Comparison of ENCODE assay signal across 8 mouse cellular contexts in the genomic region with DNA sequence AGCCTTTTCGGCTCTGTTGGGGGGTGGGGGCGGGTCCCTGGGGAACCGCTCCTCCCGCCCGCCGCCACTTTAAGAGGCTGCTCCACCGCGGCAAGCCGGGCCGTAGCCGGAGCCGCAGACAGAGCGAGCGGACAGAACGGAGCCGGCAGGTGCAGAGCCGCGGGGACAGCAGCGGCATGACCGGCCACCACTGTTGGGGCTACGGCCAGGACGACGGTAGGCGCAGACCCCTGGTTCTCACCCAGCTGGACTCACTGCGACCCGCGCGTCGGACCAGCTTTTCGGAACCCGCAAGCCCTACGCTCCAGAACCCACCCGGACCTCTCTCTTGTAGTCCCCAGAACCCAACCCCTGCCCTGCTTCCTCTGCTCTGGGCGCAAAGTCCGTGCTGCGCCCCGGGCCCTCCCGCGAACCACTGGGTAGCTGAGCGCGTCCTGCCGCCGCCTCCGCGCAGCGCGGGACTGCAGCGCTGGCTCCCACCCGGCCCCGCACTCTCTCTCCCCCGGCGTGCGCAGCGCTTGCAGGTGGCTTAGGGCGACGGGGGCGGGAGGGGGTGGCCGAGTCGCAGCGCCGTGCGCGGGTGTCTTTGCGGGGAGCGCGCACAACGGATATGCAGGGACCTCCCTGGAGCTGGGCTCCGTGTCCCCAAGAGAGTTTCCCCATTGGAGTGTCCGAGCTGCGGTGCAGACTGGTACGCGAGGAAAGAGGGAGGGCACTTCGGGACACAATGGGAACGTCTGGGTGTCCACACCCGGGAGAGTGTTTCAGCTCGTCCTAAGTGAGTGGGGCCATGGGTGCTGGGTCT. TPM values are rescaled to one million over a fixed set of nuclear protein-coding genes. Genes with fewer than 3 reads are reported as not detected.
DNase-seq lines count a peak whose midpoint lies in the region; ATAC-seq and TF ChIP-seq lines count a peak whose summit lies in the region.

No protein-coding gene starts in this region.

- WGBS in forebrain, embryonic 15.5 days, result under 1% methylated on average over 76 of the region's 76 CpGs
- 1% methylated on average over 76 of the region's 76 CpGs for WGBS in liver, embryonic 16.5 days (ENCODE audit: insufficient replicate concordance)
- 2% methylated on average over 76 of the region's 76 CpGs for WGBS in thymus, adult 2 months

- no peaks in the 10 kb centered on the region for H3K36me3 ChIP-seq in forebrain, embryonic 15.5 days
- no peaks in the 10 kb centered on the region for H3K36me3 ChIP-seq in liver, embryonic 16.5 days (ENCODE audit: control insufficient read depth, insufficient read depth)
- H3K36me3 ChIP-seq in thymus, adult 2 months (ENCODE audit: control insufficient read depth, insufficient read depth, low read length), result no peaks in the 10 kb centered on the region

- no peak overlapping the region for H3K27ac ChIP-seq in forebrain, embryonic 15.5 days (replicated peaks)
- no peak overlapping the region for H3K27ac ChIP-seq in liver, embryonic 16.5 days (ENCODE audit: low read length)
- no peak overlapping the region for H3K27ac ChIP-seq in thymus, adult 2 months (ENCODE audit: control insufficient read depth, insufficient read depth, low read length)

- TF ChIP-seq POLR2A in brain, embryonic 14.5 days (IDR thresholded peaks at IDR 0.05; ENCODE audit: borderline replicate concordance, extremely low read depth, insufficient read depth, insufficient read length, poor library complexity, severe bottlenecking), result no peak
- TF ChIP-seq POLR2A in thymus, adult 2 months (IDR thresholded peaks at IDR 0.05; ENCODE audit: control insufficient read depth, extremely low read depth, insufficient read depth, low read length, poor library complexity), result no peak

- peak overlapping the region; percentile 92 for H3K4me2 ChIP-seq in forebrain, embryonic 15.5 days (replicated peaks)
- H3K4me2 ChIP-seq in liver, embryonic 16.5 days (ENCODE audit: low read depth, low read length), result peak overlapping the region; percentile 75

- H3K4me1 ChIP-seq in forebrain, embryonic 15.5 days, result peaks cover 19% of the 10 kb centered on the region
- H3K4me1 ChIP-seq in liver, embryonic 16.5 days (ENCODE audit: control insufficient read depth, low read depth, low read length), result peaks cover 8% of the 10 kb centered on the region; the same call in 1 of the 2 replicates
- peaks cover 7% of the 10 kb centered on the region for H3K4me1 ChIP-seq in thymus, adult 2 months (replicated peaks; ENCODE audit: control insufficient read depth, insufficient read depth, low read length)

- peak overlapping the region; percentile 51 for H3K4me3 ChIP-seq in forebrain, embryonic 15.5 days
- peak overlapping the region; percentile 55 for H3K4me3 ChIP-seq in liver, embryonic 16.5 days (ENCODE audit: low read depth, low read length)
- no peak overlapping the region for H3K4me3 ChIP-seq in thymus, adult 2 months (ENCODE audit: control insufficient read depth, insufficient read depth, low read length)

- peak; percentile 40 for DNase-seq in kidney, adult 18-20 months
- DNase-seq in kidney, adult 8-10 months, result no peak
- DNase-seq in brain, embryonic 14.5 days (ENCODE audit: low read depth), result peak; percentile 31
- DNase-seq in kidney, adult 9 months, result peak; percentile 32
- peak; percentile 74 for DNase-seq in right cerebral cortex, postnatal 25 days
- DNase-seq in thymus, adult 2 months, result no peak

- H3K27me3 ChIP-seq in forebrain, embryonic 15.5 days, result peaks cover 39% of the 10 kb centered on the region
- H3K27me3 ChIP-seq in liver, embryonic 16.5 days (ENCODE audit: control insufficient read depth, insufficient read depth, low read depth, low read length), result peaks cover 45% of the 10 kb centered on the region
- H3K27me3 ChIP-seq in thymus, adult 2 months (ENCODE audit: control insufficient read depth, insufficient read depth, low read length), result peaks cover 23% of the 10 kb centered on the region

- no peak for TF ChIP-seq CTCF in brain, embryonic 14.5 days (IDR thresholded peaks at IDR 0.05; ENCODE audit: borderline replicate concordance, extremely low read depth, insufficient read depth, insufficient read length)
- TF ChIP-seq CTCF in thymus, adult 2 months (IDR thresholded peaks at IDR 0.05; ENCODE audit: borderline replicate concordance, control insufficient read depth, extremely low read depth, insufficient read depth, low read length, poor library complexity), result no peak; the same call in 1 of the 2 replicates

- H3K9ac ChIP-seq in forebrain, embryonic 15.5 days (replicated peaks), result peak overlapping the region; percentile 39
- 0 out of 2 replicates have a peak overlapping the region, but pooled peaks have one; percentile 28 for H3K9ac ChIP-seq in liver, embryonic 16.5 days (ENCODE audit: low read depth, low read length)

- ATAC-seq in forebrain, embryonic 15.5 days (replicated peaks), result peak; percentile 67
- ATAC-seq in liver, embryonic 16.5 days (ENCODE audit: low read depth), result peak; percentile 44

- no peaks in the 10 kb centered on the region for H3K9me3 ChIP-seq in forebrain, embryonic 15.5 days
- no peaks in the 10 kb centered on the region for H3K9me3 ChIP-seq in liver, embryonic 16.5 days (replicated peaks; ENCODE audit: control insufficient read depth, low read length)

RNA-seq across cellular contexts. Expression of a gene that starts 6.4 kb away (rescaled TPM):
- 1.6 and 1.8 TPM in 2 replicates for polyA plus RNA-seq in brain, embryonic 14.5 days (2012; rRNA removed)
- polyA plus RNA-seq in forebrain, embryonic 15.5 days (2015; fragmentation: Nextera tagmentation; extraction: Ambion mirVana), result 1.7 and 2.0 TPM in 2 replicates
- polyA plus RNA-seq in liver, embryonic 16.5 days (2015; fragmentation: Nextera tagmentation; extraction: Ambion mirVana), result 2.0 and 3.4 TPM in 2 replicates
- polyA plus RNA-seq in thymus, adult 2 months (2012; rRNA removed), result 2.4 and 2.8 TPM in 2 replicates

RNA-seq across cellular contexts. Expression of a gene that starts 6.5 kb away (rescaled TPM):
- polyA plus RNA-seq in brain, embryonic 14.5 days (2012; rRNA removed), result 72.4 and 89.3 TPM in 2 replicates
- 116 and 124 TPM in 2 replicates for polyA plus RNA-seq in forebrain, embryonic 15.5 days (2015; fragmentation: Nextera tagmentation; extraction: Ambion mirVana)
- 23.0 and 28.5 TPM in 2 replicates for polyA plus RNA-seq in liver, embryonic 16.5 days (2015; fragmentation: Nextera tagmentation; extraction: Ambion mirVana)
- 8.9 and 14.3 TPM in 2 replicates for polyA plus RNA-seq in thymus, adult 2 months (2012; rRNA removed)

RNA-seq across cellular contexts. Expression of a gene that starts 31.2 kb away (rescaled TPM):
- polyA plus RNA-seq in brain, embryonic 14.5 days (2012; rRNA removed), result 0.38 and 0.57 TPM in 2 replicates
- 0.17 and 0.19 TPM in 2 replicates for polyA plus RNA-seq in forebrain, embryonic 15.5 days (2015; fragmentation: Nextera tagmentation; extraction: Ambion mirVana)
- polyA plus RNA-seq in liver, embryonic 16.5 days (2015; fragmentation: Nextera tagmentation; extraction: Ambion mirVana), result 0.02 and 0.08 TPM in 2 replicates
- polyA plus RNA-seq in thymus, adult 2 months (2012; rRNA removed), result 0.03 and 0.08 TPM in 2 replicates

RNA-seq across cellular contexts. Expression of a gene that starts 50.3 kb away (rescaled TPM):
- polyA plus RNA-seq in brain, embryonic 14.5 days (2012; rRNA removed), result 6.8 and 9.7 TPM in 2 replicates
- 17.8 and 18.7 TPM in 2 replicates for polyA plus RNA-seq in forebrain, embryonic 15.5 days (2015; fragmentation: Nextera tagmentation; extraction: Ambion mirVana)
- polyA plus RNA-seq in liver, embryonic 16.5 days (2015; fragmentation: Nextera tagmentation; extraction: Ambion mirVana), result 3.4 and 3.9 TPM in 2 replicates
- polyA plus RNA-seq in thymus, adult 2 months (2012; rRNA removed), result 6.0 and 6.4 TPM in 2 replicates

Comparison
In these comparisons a context has a peak if more than half of its experiments do, and no peak if none do; other contexts are left out.
1. DNase-seq: peak in kidney, adult 18-20 months (single experiment), brain, embryonic 14.5 days (single experiment), kidney, adult 9 months (single experiment) and right cerebral cortex, postnatal 25 days (single experiment); none in kidney, adult 8-10 months (0 of 2) and thymus, adult 2 months (single experiment).